Mouse (Mus musculus): ENCODE results near the gene Svop.

DNA sequence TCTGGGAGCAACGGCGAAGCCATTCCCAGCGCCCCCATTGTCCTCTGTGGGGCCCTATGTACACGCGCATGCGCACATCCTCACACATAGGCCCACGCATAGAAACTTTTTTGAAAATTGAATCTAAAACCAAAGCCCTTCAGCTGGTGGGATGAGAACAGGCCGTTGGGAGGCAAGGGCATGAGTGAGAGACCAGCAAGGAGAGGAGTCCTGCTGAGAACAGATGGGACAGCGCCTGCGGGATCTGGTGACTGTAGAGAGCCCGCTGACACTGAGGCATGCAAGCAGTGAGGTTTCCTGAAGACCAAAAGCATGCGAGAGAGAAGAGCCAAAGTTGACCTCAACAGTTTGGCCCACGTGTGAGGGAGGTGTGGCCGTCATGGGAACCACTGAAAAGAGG, 5.9 kb downstream of the Svop start:
- TF ChIP-seq POLR2A (IDR thresholded peaks at IDR 0.05; ENCODE audit: extremely low read depth, insufficient read depth, low read length): no peak
- TF ChIP-seq CTCF (IDR thresholded peaks at IDR 0.05; ENCODE audit: extremely low read depth, insufficient read depth, low read length): no peak

All from cortical plate, adult 2 months (tissue).